Mouse (Mus musculus): ENCODE data around the gene Kcna7. TPM values are rescaled to one million over a fixed set of nuclear protein-coding genes. Genes with fewer than 3 reads are reported as not detected.

The Kcna7 gene
- not detected in 4 replicates for total RNA-seq (2023)

DNA sequence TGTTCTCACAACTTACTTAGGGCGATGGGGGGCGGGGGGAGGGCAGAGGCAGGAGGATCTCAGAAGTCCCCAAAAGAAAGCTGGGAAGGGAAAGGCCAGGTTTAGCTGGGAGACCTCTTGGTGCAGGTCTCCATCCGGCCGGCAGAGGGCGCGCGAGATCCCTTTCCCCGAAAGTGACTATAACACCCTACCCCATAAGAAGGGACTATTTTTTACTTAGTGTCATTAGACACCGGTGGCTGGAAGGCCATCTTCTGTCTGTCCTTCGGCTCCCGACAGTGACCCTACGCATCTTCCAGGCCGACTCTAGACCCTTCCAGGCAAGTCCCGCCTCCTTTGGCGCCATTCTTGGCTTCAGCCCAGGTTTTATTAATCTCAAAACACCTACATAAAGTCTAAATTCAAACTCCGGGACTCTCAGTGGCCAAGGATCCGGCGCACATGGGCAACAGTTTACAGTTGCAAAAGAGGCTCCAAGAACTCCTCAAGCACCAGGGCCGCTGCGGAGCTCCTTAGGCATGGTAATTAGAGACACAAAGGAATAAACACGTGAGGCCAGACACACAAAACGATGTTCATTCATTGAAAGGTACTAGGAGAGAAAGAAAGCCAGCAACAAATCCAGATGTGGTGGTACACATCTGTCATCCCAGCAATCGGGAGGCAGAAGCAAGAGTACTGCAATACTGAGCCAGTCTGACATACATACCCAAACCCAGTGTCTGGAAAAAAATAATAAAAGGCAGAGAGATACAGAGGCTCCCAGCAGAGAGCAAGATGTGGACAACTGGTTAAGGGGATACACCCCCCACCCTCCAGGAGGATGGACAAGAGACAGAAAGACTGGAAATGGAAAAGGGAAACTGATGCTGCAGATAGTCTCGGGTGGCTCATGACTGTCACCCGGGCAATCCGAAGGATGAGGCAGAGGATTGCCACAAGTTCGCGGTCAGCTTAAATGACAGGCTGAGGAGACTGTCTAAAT lies at the start of gene Kcna7:
Kcna7 (plus strand) TSS at position 563 of the 985 bp plus-strand sequence.

DNA sequence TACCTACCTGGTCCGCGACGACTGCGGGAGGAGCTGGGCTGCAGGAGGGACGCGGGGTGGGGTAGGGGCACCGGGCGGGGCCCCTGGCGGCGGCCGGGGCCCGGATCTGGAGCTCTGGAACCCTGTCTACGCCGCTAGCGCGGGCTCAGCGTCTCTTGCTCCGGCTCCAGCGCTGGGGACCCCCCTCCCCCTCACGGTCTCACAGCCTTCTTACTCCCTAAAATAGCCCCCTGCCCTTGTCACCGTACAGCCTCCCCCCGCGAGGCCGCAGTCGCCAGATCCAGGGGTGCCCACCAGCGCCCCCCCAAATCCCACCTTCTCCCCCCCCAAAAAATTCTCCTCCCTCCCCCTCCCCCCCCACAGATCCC lies 38.8 kb upstream of the Kcna7 start, which contains the start of gene Ppfia3:
Ppfia3 (minus strand) TSS at position 368 of the 368 bp plus-strand sequence.

DNA sequence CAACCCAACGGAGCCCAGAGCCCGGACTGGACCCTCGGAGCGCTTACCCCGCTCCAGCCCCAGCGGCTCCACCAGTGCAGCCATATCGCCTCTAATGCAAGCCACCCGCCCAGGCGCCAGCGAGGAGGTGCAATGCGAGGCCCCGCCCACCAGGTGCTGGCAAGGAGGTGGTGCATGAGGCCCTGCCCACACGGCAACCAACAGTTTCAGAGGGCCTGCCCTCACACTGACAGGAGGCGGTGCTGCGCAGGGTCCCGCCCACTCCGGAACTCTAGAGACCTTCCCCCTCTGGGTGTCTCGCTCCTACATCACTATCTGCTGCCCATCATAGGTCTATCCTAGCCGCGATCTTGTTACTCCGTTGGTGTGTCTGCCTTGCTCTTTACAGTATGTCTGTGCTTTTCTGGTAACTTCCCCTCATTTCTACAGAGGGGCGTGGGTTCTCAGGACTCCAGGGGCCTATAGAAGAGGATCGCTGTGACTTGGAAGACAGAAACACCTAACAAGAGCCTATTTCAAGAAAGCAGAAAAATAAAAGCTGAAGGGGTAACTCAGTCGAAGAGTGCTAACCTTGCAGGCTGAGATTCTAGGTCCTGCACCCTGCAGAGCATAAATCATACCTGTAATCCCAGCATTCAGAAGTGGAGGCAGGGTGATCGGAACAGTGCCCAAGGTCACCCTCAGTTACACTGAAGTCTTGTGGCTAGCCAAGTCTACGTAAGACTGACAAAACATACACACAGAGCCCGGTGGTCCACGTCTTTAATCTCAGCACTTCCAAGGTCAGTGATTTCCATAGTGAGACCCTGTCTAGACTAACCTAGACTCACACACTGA lies 34.8 kb upstream of the Kcna7 start, which contains the start of gene Lin7b:
Lin7b (minus strand) TSS at position 109 of the 837 bp plus-strand sequence.

DNA sequence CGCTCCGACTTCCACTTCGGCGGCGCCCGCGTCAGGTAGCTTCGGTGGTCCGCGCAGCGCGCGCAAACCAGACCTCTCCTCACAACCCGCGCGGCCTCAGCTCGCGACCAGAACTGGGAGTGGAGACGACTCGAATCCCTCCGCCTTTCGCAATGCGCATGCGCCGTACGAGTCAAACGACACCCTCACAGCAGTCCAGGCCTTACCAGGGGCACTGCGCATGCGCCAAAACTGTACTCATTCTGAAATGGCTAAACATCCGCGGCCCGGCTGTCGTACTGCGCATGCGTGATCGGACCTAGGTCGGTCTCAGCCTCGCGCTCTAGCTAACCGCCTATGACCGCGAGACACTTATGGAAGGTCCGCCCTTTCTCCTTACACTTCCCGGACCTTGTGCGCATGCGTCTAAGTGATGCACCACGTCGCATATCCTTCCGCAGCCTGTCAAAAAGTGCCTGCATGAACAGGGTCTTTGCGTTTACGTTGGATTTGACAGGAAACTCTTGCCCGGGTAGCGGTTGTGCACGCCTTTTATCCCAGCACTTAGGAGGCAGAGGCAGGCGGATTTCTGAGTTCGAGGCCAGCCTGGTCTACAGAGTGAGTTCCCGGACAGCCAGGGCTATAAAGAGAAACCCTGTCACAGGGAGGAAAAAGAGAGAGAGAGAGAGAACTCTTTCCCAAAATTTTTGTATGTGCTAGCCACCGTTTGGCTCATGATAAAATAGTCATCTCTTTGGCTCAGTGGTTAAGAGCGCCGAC lies 9.7 kb upstream of the Kcna7 start, which contains the start of gene Snrnp70:
Snrnp70 (minus strand) TSS at position 165 of the 759 bp plus-strand sequence.

DNA sequence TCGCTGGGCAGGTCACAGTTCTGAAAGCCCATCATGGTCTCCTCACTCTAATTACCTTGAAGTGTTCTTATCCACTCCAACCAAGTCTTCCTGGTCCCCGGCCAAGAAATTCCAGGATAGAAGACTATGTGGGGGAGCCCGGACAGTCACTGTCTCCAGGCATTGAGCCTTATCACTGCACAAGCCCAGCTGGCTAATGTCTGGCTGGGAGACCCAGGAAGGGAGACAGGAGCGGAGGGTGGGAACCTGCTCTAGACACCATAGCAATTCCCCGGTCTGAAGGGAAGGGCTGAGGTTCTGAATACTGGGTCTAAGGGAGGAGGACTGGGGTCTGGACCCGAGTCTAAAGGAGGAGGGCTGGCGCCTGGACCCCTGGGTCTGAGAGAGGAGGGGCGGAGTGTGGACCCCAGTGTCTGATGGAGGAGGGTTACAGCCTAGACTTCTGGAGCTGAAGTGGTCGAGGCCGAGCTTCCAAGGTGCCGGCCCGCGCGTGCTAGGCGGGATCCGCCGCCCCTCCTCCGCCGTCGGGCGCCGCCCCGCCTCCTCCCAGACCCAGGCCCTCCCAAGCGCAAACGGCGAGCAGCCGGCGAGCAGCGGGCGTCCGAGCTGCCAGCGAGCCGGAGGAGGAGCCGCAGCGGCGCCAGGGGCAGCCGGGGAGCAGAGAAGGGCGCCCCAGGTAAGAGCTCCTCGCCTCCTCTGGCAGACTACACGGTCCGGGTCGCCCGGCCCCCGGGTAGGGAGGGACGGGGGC lies 7.8 kb downstream of the Kcna7 start, which contains the start of gene Ntf5:
Ntf5 (plus strand) TSS at position 583 of the 751 bp plus-strand sequence.

DNA sequence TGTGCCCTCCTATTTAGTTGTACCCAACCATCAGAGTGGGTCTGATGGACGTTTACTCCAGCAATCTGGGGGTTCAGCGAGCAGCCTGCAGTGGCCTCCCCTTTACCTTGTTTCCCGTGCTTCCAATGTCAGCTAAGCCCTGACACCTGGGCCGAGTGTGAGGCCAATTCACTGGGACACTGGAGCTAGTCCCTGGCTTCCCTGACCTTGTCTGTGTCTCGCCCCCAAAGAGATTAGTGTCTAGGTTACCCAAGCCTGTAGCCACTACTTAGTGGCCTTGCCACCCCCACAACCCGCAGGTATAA lies 15.1 kb downstream of the Kcna7 start, which contains the start of gene Lhb:
Lhb (plus strand) TSS at position 206 of the 305 bp plus-strand sequence.

DNA sequence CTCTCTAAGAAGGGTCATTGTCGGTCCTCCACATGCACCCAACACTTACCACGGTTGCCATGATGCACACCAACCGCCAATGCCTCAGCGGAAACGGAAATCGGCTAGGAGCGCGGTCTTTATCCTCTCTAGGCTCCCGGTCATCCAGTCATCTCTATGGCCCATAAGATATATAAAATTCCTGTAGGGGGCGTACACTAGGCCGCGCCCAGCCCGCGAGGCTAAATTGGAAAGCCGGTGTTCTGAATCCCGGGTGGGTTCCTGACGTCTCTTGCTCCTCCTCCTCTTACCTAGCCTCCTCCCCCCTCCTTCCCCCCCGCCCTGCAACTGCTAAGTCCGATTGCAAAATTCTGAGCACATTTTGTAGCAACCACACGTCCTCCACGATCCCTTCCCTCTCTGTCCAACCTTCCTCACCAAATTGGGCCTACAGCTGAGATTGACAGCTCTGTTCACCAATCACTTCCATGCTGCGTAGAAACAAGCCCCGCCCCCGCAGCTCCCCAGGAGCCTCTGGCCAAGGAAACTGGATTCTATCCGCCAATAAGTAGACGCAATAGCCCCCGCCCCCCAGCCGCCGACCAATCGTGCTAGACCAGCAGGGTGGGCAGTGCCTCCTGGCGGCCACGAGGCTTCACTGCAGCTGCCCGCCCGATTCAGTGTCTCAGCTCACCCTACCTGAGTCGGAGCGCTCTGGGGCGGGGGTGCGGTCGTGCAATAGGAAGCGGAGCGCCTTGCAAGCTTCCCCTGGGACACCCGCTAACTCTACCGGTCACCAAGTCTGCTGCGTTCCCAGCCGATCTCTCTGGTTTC lies 29.0 kb downstream of the Kcna7 start, which contains the start of gene Gys1:
Gys1 (plus strand) TSS at position 642 of the 813 bp plus-strand sequence.

DNA sequence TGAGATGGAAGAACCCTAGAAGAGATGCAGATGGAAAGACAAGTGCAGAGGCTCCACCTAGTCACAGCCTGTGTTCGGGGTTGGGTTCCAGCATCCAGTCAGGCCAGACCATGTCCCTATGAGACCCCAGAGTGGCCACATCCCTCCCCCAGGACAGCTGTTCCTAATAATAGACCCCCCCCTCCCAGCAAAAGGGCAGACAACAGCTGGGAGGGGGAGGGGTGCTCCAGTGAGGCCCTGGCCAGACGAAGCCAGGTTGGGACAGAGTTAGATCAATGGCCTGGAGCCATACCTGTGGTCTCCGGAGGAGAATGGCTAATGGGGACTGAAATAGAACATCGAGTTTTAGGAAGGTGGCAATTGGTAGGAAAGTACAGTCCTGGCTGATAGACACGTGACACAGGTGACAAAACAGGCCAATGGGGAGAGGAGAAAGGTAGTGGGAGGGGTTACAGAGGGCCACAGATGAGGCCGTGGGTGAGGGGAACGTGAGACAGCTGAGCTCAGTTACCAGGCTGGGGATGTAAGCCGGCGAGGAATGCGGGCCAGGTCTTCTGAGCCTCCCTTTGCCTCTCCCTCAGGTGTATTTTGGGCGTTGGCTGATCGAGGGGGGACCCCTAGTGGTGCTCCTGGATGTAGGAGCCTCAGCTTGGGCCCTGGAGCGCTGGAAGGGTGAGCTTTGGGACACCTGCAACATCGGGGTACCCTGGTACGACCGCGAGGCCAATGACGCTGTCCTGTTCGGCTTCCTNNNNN lies 32.2 kb downstream of the Kcna7 start, which contains the start of gene Ruvbl2:
Ruvbl2 (minus strand) TSS at position 576 of the 756 bp plus-strand sequence.

Other genes with a start within 250 kb of the Kcna7 start
- gene Slc17a7, start 241.7 kb upstream of the Kcna7 start, total RNA-seq (2023): not detected in 4 replicates
- gene Gfy, start 226.1 kb upstream of the Kcna7 start, total RNA-seq (2023): not detected in 4 replicates
- not detected in 4 replicates for gene Pth2, start 224.7 kb upstream of the Kcna7 start, total RNA-seq (2023)
- 0.33 to 1.3 TPM (median 0.63 TPM) in 4 replicates for gene Ccdc155, start 200.8 kb upstream of the Kcna7 start, total RNA-seq (2023)
- gene Dkkl1, start 193.5 kb upstream of the Kcna7 start, total RNA-seq (2023): 0.86 to 2.6 TPM (median 1.2 TPM) in 3 of 4 replicates, not detected in the other
- gene Tead2, start 189.9 kb upstream of the Kcna7 start, total RNA-seq (2023): not detected in 4 replicates
- gene Cd37, start 166.5 kb upstream of the Kcna7 start, total RNA-seq (2023): 1,712 to 1,809 TPM (median 1,728 TPM) in 4 replicates
- gene Slc6a16, start 164.6 kb upstream of the Kcna7 start, total RNA-seq (2023): not detected in 4 replicates
- 0.95 to 1.4 TPM (median 0.98 TPM) in 3 of 4 replicates, not detected in the other for gene Slc6a21, start 128.1 kb upstream of the Kcna7 start, total RNA-seq (2023)
- 10.6 to 12.8 TPM (median 11.5 TPM) in 4 replicates for gene Trpm4, start 71.9 kb upstream of the Kcna7 start, total RNA-seq (2023)
- gene Hrc, start 70.4 kb upstream of the Kcna7 start, total RNA-seq (2023): not detected in 4 replicates
- gene Ppfia3, start 38.6 kb upstream of the Kcna7 start, total RNA-seq (2023): 0.21 to 0.47 TPM (median 0.43 TPM) in 3 of 4 replicates, not detected in the other
- gene Lin7b, start 35.1 kb upstream of the Kcna7 start, total RNA-seq (2023): 1.8 to 2.4 TPM in 2 of 4 replicates, not detected in the others
- 589 to 644 TPM (median 622 TPM) in 4 replicates for gene Snrnp70, start 9.9 kb upstream of the Kcna7 start, total RNA-seq (2023)
- gene Ntf5, start 8.0 kb downstream of the Kcna7 start, total RNA-seq (2023): not detected in 4 replicates
- not detected in 4 replicates for gene Lhb, start 15.2 kb downstream of the Kcna7 start, total RNA-seq (2023)
- 15.2 to 18.0 TPM (median 16.1 TPM) in 4 replicates for gene Gys1, start 29.2 kb downstream of the Kcna7 start, total RNA-seq (2023)
- 40.7 to 51.8 TPM (median 44.5 TPM) in 4 replicates for gene Ruvbl2, start 32.4 kb downstream of the Kcna7 start, total RNA-seq (2023)
- gene Ftl1, start 54.2 kb downstream of the Kcna7 start, total RNA-seq (2023): 663 to 714 TPM (median 691 TPM) in 4 replicates
- 111 to 118 TPM (median 114 TPM) in 4 replicates for gene Bax, start 61.2 kb downstream of the Kcna7 start, total RNA-seq (2023)
- gene Tulp2, start 76.2 kb downstream of the Kcna7 start, total RNA-seq (2023): not detected in 4 replicates
- 0.98 to 2.1 TPM in 2 of 4 replicates, not detected in the others for gene Gm45808, start 81.2 kb downstream of the Kcna7 start, total RNA-seq (2023)
- gene Dhdh, start 83.2 kb downstream of the Kcna7 start, total RNA-seq (2023): 2.7 to 4.4 TPM (median 3.5 TPM) in 4 replicates
- gene Nucb1, start 104.8 kb downstream of the Kcna7 start, total RNA-seq (2023): 71.0 to 90.0 TPM (median 76.5 TPM) in 4 replicates
- gene Ppp1r15a, start 120.6 kb downstream of the Kcna7 start, total RNA-seq (2023): 1,459 to 1,639 TPM (median 1,567 TPM) in 4 replicates
- 1.4 to 3.1 TPM (median 2.0 TPM) in 4 replicates for gene Plekha4, start 120.7 kb downstream of the Kcna7 start, total RNA-seq (2023)
- not detected in 4 replicates for gene Hsd17b14, start 149.2 kb downstream of the Kcna7 start, total RNA-seq (2023)
- 29.0 to 35.7 TPM (median 34.2 TPM) in 4 replicates for gene Bcat2, start 164.5 kb downstream of the Kcna7 start, total RNA-seq (2023)
- gene Fgf21, start 209.8 kb downstream of the Kcna7 start, total RNA-seq (2023): not detected in 4 replicates
- gene Fut1, start 211.6 kb downstream of the Kcna7 start, total RNA-seq (2023): not detected in 4 replicates
- not detected in 4 replicates for gene Izumo1, start 216.2 kb downstream of the Kcna7 start, total RNA-seq (2023)
- gene Rasip1, start 221.8 kb downstream of the Kcna7 start, total RNA-seq (2023): 0.18 to 0.36 TPM (median 0.26 TPM) in 4 replicates
- gene Mamstr, start 234.3 kb downstream of the Kcna7 start, total RNA-seq (2023): not detected in 4 replicates